Mouse (Mus musculus) neural tube, embryonic 15.5 days (tissue): Measurements from ENCODE around the gene Slx4. TPM values are rescaled to one million over a fixed set of nuclear protein-coding genes. Genes with fewer than 3 reads are reported as not detected.

Experiments used
- ATAC-seq: fragments of 200-750 bp; cut with Nextera tagmentation; 2 replicates; pipeline ENCODE4 v1.8.0; 2017; ENCODE audit warnings: mild to moderate bottlenecking, moderate TSS enrichment, moderate library complexity; ENCODE audit not compliant: low FRiP score
- H3K27ac ChIP-seq: fragments of 300-500 bp; sonication (generic); replicated peaks from 2 replicates; pipeline ENCODE4 v1.5.1; 2015; ENCODE audit warnings: mild to moderate bottlenecking, inconsistent platforms
- H3K27me3 ChIP-seq: fragments of 300-500 bp; sonication (generic); replicated peaks from 2 replicates; pipeline ENCODE4 v1.6.1; 2015; ENCODE audit warnings: inconsistent platforms
- H3K36me3 ChIP-seq: fragments of 300-500 bp; sonication (generic); 2 replicates; pipeline ENCODE4 v1.6.1; 2015; ENCODE audit warnings: inconsistent platforms
- H3K4me1 ChIP-seq: fragments of 300-500 bp; sonication (generic); 2 replicates; pipeline ENCODE4 v1.6.1; 2015; ENCODE audit warnings: inconsistent platforms
- H3K4me2 ChIP-seq: fragments of 300-500 bp; sonication (generic); 2 replicates; pipeline ENCODE4 v1.6.1; 2015; ENCODE audit warnings: inconsistent platforms, mild to moderate bottlenecking, moderate library complexity
- H3K4me3 ChIP-seq: fragments of 300-500 bp; sonication (generic); replicated peaks from 2 replicates; pipeline ENCODE4 v1.5.1; 2015; ENCODE audit warnings: mild to moderate bottlenecking, inconsistent platforms
- H3K9ac ChIP-seq: fragments of 300-500 bp; sonication (generic); replicated peaks from 2 replicates; pipeline ENCODE4 v1.6.1; 2015; ENCODE audit warnings: mild to moderate bottlenecking, inconsistent platforms
- H3K9me3 ChIP-seq: fragments of 300-500 bp; sonication (generic); replicated peaks from 2 replicates; pipeline ENCODE4 v1.6.1; 2016; ENCODE audit warnings: inconsistent platforms
- WGBS: fragments of 180-500 bp; shearing (Covaris S2); methylation state at CpG from one replicate; pipeline ENCODE4 v1.1.7; 2015; ENCODE audit warnings: mixed read lengths; 5-methylcytosine and 5-hydroxymethylcytosine counted together
- polyA plus RNA-seq: library from polyadenylated mRNA; unstranded; fragments of >200 nt; fragmentation: Nextera tagmentation; extraction: Ambion mirVana; gene quantifications from 2 replicates; pipeline ENCODE4 v1.2.1, GENCODE M21; 2015

The Slx4 gene
- polyA plus RNA-seq, 1 experiment from 2014 or later = 21.6 TPM

GRCm38 (mm10) chr16:3934091-3934490, 69.5 kb downstream of the Slx4 start:
- no peak overlapping the region for H3K4me3 ChIP-seq
- ATAC-seq = no peak
- H3K9me3 ChIP-seq = no peaks in the 10 kb centered on the region
- H3K4me2 ChIP-seq = no peak overlapping the region
- H3K27me3 ChIP-seq = no peaks in the 10 kb centered on the region
- WGBS = 97% methylated on average over 1 of the region's 1 CpGs
- H3K4me1 ChIP-seq = no peaks in the 10 kb centered on the region
- no peak overlapping the region for H3K27ac ChIP-seq
- no peak overlapping the region for H3K9ac ChIP-seq
- peaks cover 72% of the 10 kb centered on the region for H3K36me3 ChIP-seq

GRCm38 (mm10) chr16:3933536-3933935, 70.0 kb downstream of the Slx4 start:
- no peak overlapping the region for H3K27ac ChIP-seq
- H3K36me3 ChIP-seq = peaks cover 70% of the 10 kb centered on the region
- no peaks in the 10 kb centered on the region for H3K9me3 ChIP-seq
- WGBS = 92% methylated on average over 6 of the region's 6 CpGs
- H3K4me2 ChIP-seq = no peak overlapping the region
- no peak for ATAC-seq
- H3K4me1 ChIP-seq = no peaks in the 10 kb centered on the region
- no peak overlapping the region for H3K9ac ChIP-seq
- no peaks in the 10 kb centered on the region for H3K27me3 ChIP-seq
- H3K4me3 ChIP-seq = no peak overlapping the region

- Histone ChIP-seq H3K4me3 (no peak overlapping the region), H3K4me1 (no peaks in the 10 kb centered on the region), H3K27me3 (no peaks in the 10 kb centered on the region), H3K9me3 (no peaks in the 10 kb centered on the region), H3K9ac (no peak overlapping the region), H3K36me3 (peaks cover 63% of the 10 kb centered on the region), H3K27ac (no peak overlapping the region), H3K4me2 (no peak overlapping the region)
- ATAC-seq = no peak
- WGBS = 82% methylated on average over 7 of the region's 7 CpGs
Observed at GRCm38 (mm10) chr16:3929151-3929550, 74.4 kb downstream of the Slx4 start.

Other genes starting within 250 kb of the Slx4 start
- gene Olfr15, start 172.9 kb downstream of the Slx4 start, polyA plus RNA-seq = not detected in 2 replicates
- gene Zfp174, start 156.5 kb downstream of the Slx4 start, polyA plus RNA-seq = 2.1 and 2.2 TPM in 2 replicates
- gene Naa60, start 131.4 kb downstream of the Slx4 start, polyA plus RNA-seq = 95.6 and 102 TPM in 2 replicates
- gene Zfp597, start 119.2 kb downstream of the Slx4 start, polyA plus RNA-seq = 12.9 and 13.4 TPM in 2 replicates
- gene Gm20695, start 119.1 kb downstream of the Slx4 start, polyA plus RNA-seq = 2.1 and 2.7 TPM in 2 replicates
- 13.4 and 15.3 TPM in 2 replicates for gene 1700037C18Rik, start 95.1 kb downstream of the Slx4 start, polyA plus RNA-seq
- 36.8 and 40.1 TPM in 2 replicates for gene Cluap1, start 95.0 kb downstream of the Slx4 start, polyA plus RNA-seq
- 1.3 and 2.2 TPM in 2 replicates for gene Nlrc3, start 27.1 kb downstream of the Slx4 start, polyA plus RNA-seq
- 4.8 and 5.2 TPM in 2 replicates for gene Dnase1, start 33.2 kb upstream of the Slx4 start, polyA plus RNA-seq
- gene Trap1, start 74.1 kb upstream of the Slx4 start, polyA plus RNA-seq = 53.8 and 65.5 TPM in 2 replicates
- gene Crebbp, start 210.2 kb upstream of the Slx4 start, polyA plus RNA-seq = 32.7 and 33.9 TPM in 2 replicates